Mouse (Mus musculus) layer of hippocampus, adult 8-10 months (tissue): ENCODE measurements around the gene Ppp2r1b. TPM values are rescaled to one million over a fixed set of nuclear protein-coding genes. Genes with fewer than 3 reads are reported as not detected.
"Not testable (repeated sequence)": the region's sequence is repeated elsewhere in the genome, so short reads cannot be mapped to it uniquely, and the experiment has no call there.

Experiments used
- DNase-seq, 2 experiments: peaks; one replicate each; pipeline ENCODE4 v3.0.0; 2022; ENCODE audit warnings: low spot score in 2 of 2
- total RNA-seq, 4 experiments: library from RNA; stranded (reverse); gene quantifications; 2 replicates each; pipeline ENCODE4 v1.2.4; 2022

Gene Ppp2r1b
- total RNA-seq, result 10 to 100 TPM; 17.0 to 20.1 (median 19.4) TPM

- no peak for DNase-seq
Measured at GRCm38 (mm10) chr9:50845081-50845480, at the start of gene Ppp2r1b. Ppp2r1b (plus strand) TSS chr9:50845301.

GRCm38 (mm10) chr9:50796776-50797175 is 48.3 kb upstream of the Ppp2r1b start:
- no peak for DNase-seq

DNA sequence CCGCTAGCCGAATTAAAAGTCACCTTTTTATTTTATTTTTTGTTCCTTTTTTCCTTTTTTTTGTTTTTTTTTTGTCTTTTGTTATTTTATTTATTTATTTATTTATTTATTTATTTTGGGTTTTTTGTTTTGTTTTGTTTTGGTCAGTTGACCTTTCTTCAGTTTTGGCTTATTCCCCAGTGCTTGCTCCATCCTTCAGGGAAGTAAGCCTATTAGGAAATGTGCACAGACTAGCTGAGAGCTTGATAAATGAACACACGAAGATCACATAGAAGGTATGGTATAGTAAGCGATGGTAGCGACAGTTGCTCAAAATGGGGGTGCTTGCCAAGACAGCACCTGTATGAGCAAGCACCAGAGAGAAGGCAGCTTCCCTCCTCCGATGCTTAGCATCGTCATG is 47.5 kb upstream of the Ppp2r1b start:
- no peak for DNase-seq

DNA sequence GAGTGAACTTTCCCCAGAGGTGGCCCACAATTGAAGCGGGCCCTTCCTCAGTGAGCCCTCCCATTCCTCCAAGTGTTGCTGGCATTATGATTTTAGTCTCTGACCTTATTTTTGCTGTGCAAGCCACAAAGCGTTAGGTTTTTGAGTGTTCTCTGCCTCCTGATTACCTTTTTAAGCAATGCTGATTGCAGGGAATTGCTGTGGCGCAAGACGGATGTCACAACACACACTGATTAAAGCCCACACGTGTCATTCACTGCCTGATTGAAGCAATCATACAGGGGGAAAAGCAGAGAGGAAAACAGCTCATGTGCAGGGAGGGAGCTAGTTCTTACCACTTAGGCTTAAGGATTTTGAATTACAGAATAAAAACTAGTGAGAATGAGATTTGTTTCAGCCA is 46.7 kb upstream of the Ppp2r1b start:
- no peak for DNase-seq

DNA sequence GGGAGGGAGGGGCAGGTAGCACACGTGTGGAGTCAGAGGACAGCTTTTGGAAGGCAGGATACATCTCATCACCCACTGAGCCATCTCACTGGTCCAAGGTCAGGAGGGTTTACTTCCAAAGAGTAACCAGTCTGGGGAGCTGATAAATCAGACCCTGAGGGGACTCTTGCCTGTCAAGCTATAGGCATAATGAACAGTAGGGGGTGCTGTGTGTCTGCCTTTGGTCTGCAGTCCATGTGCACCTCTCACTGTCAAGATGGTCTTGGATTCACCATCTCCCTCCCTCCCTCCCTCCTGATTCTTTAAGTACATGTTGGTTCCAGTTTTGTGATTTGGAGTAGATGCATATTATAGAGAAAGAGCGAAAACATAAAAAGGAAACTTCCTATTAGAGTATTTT is 44.1 kb upstream of the Ppp2r1b start:
- no peak for DNase-seq

- DNase-seq, result no peak
Measured at GRCm38 (mm10) chr9:50803055-50803671, 41.9 kb upstream of the Ppp2r1b start.

GRCm38 (mm10) chr9:50808471-50808870 is 36.6 kb upstream of the Ppp2r1b start:
- DNase-seq, result no peak

GRCm38 (mm10) chr9:50809146-50809545 is 36.0 kb upstream of the Ppp2r1b start:
- no peak for DNase-seq

DNA sequence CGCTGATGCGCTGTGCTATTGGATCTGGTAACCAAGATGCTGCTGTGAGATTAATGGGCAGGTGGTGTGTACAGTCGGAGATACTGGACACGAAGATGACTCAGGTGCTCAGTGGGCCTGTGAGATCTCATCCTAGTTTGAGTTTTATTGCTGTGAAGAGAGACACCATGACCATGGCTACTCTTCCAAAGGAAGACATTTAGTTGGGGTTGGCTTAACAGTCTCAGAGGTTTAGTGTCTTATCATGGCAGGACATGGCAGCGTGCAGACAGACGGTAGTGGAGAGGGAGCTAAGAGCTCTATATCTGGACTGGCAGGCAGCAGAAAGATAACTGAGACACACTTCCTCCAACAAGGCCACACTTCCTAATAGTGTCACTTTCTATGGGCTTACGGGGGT is 33.9 kb upstream of the Ppp2r1b start:
- no peak for DNase-seq

DNA sequence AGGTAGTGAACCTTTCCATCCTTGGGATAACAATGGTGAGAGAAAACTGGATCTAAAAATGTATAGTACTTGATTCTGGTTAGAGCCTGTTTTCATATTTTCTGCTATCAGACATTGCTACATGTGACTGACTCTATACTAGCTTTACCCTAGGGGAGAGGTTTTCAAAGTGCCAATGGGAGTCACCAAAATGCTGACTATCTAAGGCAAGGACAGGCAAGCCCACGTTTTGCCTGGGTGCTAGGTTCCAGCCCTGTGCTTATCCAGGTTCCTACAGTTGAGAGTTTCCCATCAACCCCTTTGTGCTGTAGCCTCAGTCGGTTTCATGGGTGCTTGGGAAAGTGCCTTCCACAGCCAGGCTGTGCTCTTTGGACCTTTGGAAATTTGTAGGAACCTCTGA is 33.4 kb upstream of the Ppp2r1b start:
- no peak for DNase-seq

- DNase-seq, result no peak
Measured at GRCm38 (mm10) chr9:50813796-50814195, 31.3 kb upstream of the Ppp2r1b start.

DNA sequence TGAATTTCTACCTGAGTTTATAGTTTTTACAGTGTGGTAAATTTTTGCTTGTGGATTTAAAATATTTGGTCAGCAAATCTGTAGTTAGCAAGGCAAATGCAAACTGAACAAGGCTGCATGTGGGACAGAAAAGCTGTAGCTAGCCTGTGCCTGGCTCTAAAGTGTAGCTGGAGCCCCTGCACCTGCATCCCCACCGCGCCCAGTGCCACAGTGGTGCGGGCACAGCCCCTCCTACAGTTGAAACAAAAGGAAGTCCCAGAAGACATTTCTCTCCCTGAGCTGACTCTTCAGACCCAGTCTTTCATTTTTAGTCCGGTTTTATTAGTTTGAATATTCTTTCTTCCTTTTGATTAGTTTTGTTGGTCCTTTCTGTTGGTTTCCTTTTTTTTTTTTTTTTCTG is 29.4 kb upstream of the Ppp2r1b start:
- DNase-seq, result no peak

- no peak for DNase-seq
Measured at GRCm38 (mm10) chr9:50816512-50816911, 28.6 kb upstream of the Ppp2r1b start.

- no peak for DNase-seq
Measured at GRCm38 (mm10) chr9:50818050-50818449, 27.1 kb upstream of the Ppp2r1b start.

DNA sequence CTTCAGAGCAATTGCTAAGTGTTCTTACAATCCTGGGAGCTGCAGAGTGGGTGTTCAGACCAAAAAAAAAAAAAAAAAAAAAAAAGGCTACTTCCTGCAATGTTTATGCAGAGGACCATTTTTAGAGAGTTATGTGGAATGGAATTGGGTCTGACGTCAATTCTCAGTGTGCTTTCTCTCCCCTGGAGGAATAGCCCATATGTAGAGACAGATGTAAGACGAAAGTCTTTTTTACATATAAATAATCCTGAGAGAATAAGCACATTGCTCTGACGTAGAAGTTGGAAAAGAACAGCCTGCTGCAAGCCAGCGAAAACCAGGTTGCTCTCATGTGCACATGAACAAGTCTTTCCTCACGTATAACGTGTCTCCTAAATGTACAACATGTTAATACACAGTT is 25.4 kb upstream of the Ppp2r1b start:
- DNase-seq, result no peak

DNA sequence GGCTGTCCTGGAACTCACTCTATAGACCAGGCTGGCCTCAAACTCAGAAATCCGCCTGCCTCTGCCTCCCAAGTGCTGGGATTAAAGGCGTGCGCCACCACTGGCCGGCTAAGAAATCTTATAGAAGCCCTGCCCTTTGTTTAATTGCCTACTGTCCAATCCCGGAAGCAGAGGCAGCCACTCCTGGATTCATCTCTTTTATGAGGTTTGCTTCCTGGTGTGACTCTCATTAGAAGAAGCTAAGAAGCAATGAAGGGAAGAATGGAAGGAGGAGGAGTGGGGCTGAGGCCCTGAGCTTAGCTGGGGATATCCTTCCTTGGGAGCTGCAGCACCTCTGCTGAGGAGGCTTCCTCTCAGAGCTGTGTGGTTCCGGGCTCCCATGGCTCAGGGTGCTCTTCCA is 23.4 kb upstream of the Ppp2r1b start:
- no peak for DNase-seq

DNA sequence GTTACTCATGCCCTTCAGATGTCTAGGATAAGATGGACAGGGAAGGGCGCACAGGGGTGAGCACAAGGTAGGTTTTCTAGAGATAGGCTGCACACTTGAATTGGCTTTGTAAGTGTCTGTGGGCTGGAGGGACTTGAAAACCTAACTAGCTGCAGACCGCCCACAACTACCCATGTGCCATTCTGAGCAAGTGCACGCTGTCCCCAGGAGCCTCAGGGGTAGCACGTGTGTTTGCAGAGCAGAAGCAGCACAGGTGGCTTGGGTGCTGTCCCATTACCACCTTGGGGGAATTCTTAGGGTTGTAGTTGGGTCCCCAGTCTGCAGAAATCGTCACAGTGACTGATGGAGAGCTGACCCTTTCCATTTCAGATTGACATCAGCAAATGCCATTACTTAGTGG is 22.9 kb upstream of the Ppp2r1b start:
- DNase-seq, result no peak

DNA sequence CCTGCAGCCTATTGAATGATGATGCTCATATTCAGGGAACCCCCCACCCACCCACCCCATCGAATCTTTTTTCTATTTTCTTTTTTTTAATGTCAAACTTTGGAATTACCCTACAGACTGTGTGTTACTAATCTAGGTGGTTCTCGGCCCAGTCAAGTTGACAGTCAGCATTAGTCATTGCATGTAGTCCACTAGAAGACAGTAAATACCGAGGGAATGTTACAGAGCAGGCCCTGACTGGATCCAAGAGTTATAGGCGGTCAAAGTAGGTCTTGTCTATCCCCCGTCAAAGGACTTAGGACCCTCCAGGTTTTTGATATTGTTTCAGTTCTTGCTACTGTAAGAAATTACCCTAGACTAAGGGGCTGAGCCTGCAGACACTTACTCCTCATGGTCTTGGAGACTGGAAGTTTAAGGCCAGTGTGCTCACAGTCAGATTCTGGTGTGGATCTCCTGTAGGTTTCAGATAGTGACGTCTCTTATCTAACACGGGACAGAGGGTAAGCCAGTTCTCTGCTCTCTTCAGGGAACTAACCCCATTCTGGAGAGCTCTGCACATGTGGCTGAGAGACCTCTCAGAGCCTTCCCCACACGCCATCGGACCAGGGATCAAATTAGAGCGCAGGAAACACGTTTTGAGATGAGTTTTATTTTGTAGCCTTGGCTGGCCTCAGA is 21.2 kb upstream of the Ppp2r1b start:
- DNase-seq, result no peak

- DNase-seq, result no peak
Measured at GRCm38 (mm10) chr9:50831514-50831913, 13.6 kb upstream of the Ppp2r1b start.

DNA sequence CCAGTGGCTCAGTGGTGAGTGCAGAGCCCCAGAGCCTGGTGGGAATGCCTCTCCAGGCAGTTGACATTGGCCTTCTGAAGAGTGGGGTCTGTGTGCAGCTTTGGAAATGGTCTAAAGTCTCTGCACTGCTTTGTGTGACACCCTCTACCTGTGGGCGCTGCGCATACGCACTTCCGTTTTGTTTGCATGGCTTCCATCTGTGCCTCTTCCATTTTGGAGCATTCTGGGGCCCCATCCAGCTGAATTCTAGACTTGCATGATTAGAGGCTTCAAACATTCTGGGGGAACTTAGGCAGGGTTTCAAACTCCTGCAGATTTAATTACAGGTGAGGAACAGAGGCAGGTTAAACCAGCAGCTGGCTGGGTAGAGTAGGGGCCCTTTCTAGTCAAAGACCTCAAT is 12.9 kb upstream of the Ppp2r1b start:
- no peak for DNase-seq

- not testable (repeated sequence) for DNase-seq
Measured at GRCm38 (mm10) chr9:50832582-50832981, 12.5 kb upstream of the Ppp2r1b start.

DNA sequence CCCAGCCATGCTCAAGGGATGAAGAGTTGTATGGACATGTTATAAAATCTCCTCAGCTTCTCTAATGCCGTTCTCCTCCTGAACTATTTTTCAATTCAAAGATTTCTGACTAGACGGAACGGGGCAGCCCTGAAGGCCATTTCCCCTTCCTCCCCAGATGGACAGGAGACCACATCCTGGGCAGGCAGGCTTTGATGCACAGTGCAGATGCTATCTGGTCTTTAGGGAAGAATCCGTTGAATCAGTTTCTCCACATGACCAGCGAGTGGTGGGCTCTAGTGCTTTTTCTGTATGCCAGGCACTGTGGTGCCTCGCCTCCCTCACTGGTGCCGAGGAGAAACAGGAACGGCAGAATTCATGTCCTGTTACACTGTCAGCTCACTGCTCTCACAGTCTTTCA is 11.3 kb upstream of the Ppp2r1b start:
- no peak for DNase-seq

- no peak for DNase-seq
Measured at GRCm38 (mm10) chr9:50835068-50835705, 9.9 kb upstream of the Ppp2r1b start.
